Mouse (Mus musculus) midbrain, embryonic 16.5 days (tissue): ENCODE measurements around the gene Dcst2. TPM values are rescaled to one million over a fixed set of nuclear protein-coding genes. Genes with fewer than 3 reads are reported as not detected.

ENCODE experiments used
- ATAC-seq: fragments of 200-750 bp; cut with Nextera tagmentation; 2 replicates; pipeline ENCODE4 v1.8.0; 2017; ENCODE audit warnings: moderate TSS enrichment
- H3K27ac ChIP-seq: fragments of 300-500 bp; sonication (generic); 2 replicates; pipeline ENCODE4 v1.5.1; 2014; ENCODE audit warnings: mild to moderate bottlenecking, low read length, mixed read lengths
- H3K27me3 ChIP-seq: fragments of 300-500 bp; sonication (generic); 2 replicates; pipeline ENCODE4 v1.6.1; 2014; ENCODE audit warnings: low read depth, low read length, mixed read lengths; ENCODE audit not compliant: control insufficient read depth, insufficient read depth
- H3K36me3 ChIP-seq: fragments of 300-500 bp; sonication (generic); 2 replicates; pipeline ENCODE4 v1.6.1; 2014; ENCODE audit warnings: mild to moderate bottlenecking, low read length, moderate library complexity, mixed read lengths; ENCODE audit not compliant: control insufficient read depth, insufficient read depth
- H3K4me1 ChIP-seq: fragments of 300-500 bp; sonication (generic); 2 replicates; pipeline ENCODE4 v1.6.1; 2014; ENCODE audit warnings: mild to moderate bottlenecking, low read length, mixed read lengths; ENCODE audit not compliant: control insufficient read depth, insufficient read depth
- H3K4me2 ChIP-seq: fragments of 300-500 bp; sonication (generic); 2 replicates; pipeline ENCODE4 v1.6.1; 2014; ENCODE audit warnings: mild to moderate bottlenecking, low read length, mixed read lengths
- H3K4me3 ChIP-seq: fragments of 300-500 bp; sonication (generic); 2 replicates; pipeline ENCODE4 v1.5.1; 2014; ENCODE audit warnings: low read depth, mild to moderate bottlenecking, low read length, moderate library complexity, mixed read lengths
- H3K9ac ChIP-seq: fragments of 300-500 bp; sonication (generic); 2 replicates; pipeline ENCODE4 v1.6.1; 2014; ENCODE audit warnings: low read depth, low read length, mixed read lengths
- H3K9me3 ChIP-seq: fragments of 300-500 bp; sonication (generic); replicated peaks from 2 replicates; pipeline ENCODE4 v1.6.1; 2014; ENCODE audit warnings: mild to moderate bottlenecking, low read length, mixed read lengths; ENCODE audit not compliant: control insufficient read depth, poor library complexity, severe bottlenecking
- WGBS: fragments of 180-500 bp; shearing (Covaris S2); extraction: QIAGEN DNeasy Blood & Tissue Kit; methylation state at CpG from one replicate; pipeline ENCODE4 v1.1.7; 2014; 5-methylcytosine and 5-hydroxymethylcytosine counted together
- polyA plus RNA-seq: library from polyadenylated mRNA; unstranded; fragments of >200 nt; fragmentation: Nextera tagmentation; extraction: Ambion mirVana; gene quantifications from 2 replicates; pipeline ENCODE4 v1.2.1, GENCODE M21; 2015

Gene Dcst2
- polyA plus RNA-seq, 1 experiment from 2014 or later = 0.25 TPM

DNA sequence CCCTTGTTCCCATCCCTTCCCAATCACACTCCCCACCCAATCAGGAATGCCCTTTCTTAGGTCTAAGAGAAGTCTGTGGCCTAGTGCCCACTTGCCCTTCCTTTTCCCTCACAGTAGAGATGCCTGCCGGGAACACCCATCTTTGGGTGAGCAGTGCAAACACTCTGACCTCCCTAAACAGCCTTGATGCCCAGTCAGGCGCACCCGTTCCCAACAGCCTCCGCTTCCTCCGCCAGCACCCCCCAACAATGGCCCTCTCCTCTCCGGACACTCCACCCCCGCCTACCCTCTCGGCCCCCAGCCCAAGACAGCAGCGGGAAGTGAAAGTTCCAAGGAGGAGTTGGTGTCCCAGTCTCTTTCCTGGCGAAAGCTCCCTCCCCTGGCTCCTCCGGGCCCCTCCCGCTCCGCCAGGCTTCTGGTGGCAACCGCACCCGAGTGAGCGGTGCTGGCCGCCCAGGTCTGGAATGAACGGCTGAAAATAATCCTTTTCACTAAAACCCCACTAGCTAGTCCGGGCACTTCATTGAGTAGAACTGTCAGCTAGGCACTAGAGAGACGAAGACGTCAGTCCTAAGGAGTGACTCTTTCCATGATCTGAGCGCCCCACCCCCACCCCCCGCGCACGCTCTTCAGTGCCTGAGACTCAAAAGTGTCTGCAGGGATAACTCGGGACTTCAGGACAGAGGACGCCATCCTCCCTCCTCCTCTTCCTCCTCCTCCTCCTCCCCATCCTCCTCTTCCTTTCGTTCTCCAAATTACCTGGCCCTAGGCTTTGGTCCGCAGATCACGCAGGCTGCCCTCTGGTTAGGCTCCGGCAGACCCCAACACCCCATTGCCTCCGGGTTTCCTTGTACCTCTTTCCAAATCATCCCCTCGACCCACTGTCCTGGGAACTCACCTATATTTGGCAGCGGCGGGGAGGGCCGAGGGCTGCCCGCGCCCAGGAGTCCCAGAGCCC, 12.6 kb upstream of the Dcst2 start:
- under 1% methylated on average over 38 of the region's 38 CpGs for WGBS
- ATAC-seq = peak; percentile 52
- Histone ChIP-seq H3K4me2 (peak overlapping the region; percentile 93), H3K27ac (peak overlapping the region; percentile 81), H3K4me1 (peaks cover 14% of the 10 kb centered on the region; the same call in 1 of the 2 replicates), H3K9me3 (no peaks in the 10 kb centered on the region), H3K9ac (peak overlapping the region; percentile 82), H3K4me3 (peak overlapping the region; percentile 65), H3K27me3 (peaks cover 3% of the 10 kb centered on the region; the same call in 1 of the 2 replicates), H3K36me3 (no peaks in the 10 kb centered on the region)

- no peaks in the 10 kb centered on the region for H3K36me3 ChIP-seq
- peak within 1 kb of the TSS; percentile 65 for H3K4me3 ChIP-seq
- H3K27me3 ChIP-seq = peaks cover 3% of the 10 kb centered on the region; the same call in 1 of the 2 replicates
- ATAC-seq = peak; percentile 95
- 1% methylated on average over 47 of the region's 59 CpGs for WGBS
- H3K4me2 ChIP-seq = peak within 1 kb of the TSS; percentile 93
- peak within 1 kb of the TSS; percentile 81 for H3K27ac ChIP-seq
- peak within 1 kb of the TSS; percentile 82 for H3K9ac ChIP-seq
- H3K4me1 ChIP-seq = peaks cover 14% of the 10 kb centered on the region; the same call in 1 of the 2 replicates
- no peaks in the 10 kb centered on the region for H3K9me3 ChIP-seq
These were observed 11.8 kb upstream of the Dcst2 start, which contains the start of gene Adam15 for GRCm38 (mm10) chr3:89349869-89350501. Adam15 (minus strand) TSS chr3:89349996.

DNA sequence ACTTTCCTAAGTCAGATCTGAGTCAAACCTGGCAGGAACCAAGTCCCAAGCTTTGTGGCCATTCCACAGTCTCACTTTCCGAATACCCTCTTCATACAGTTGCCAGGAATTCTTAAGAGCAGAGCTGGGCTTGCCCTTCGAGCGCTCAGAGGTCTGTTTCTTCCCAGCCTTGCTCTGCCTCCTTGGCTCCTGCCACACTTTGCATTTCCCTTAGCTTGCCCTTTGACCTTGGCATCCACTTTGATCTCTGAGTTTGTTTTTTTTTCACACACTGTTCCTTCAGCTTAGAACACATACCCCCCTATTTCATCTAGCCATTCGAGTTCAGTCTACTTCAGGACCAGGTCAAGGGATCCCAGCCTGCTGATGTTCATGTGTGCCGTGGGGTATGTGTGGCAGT, 10.5 kb upstream of the Dcst2 start:
- Histone ChIP-seq H3K4me2 (no peak overlapping the region), H3K27ac (no peak overlapping the region), H3K27me3 (peaks cover 3% of the 10 kb centered on the region; the same call in 1 of the 2 replicates), H3K4me1 (peaks cover 14% of the 10 kb centered on the region; the same call in 1 of the 2 replicates), H3K9me3 (no peaks in the 10 kb centered on the region), H3K36me3 (no peaks in the 10 kb centered on the region), H3K9ac (no peak overlapping the region), H3K4me3 (no peak overlapping the region)
- no peak for ATAC-seq
- WGBS = 71% methylated on average over 5 of the region's 5 CpGs

GRCm38 (mm10) chr3:89354816-89355511, 6.8 kb upstream of the Dcst2 start:
- Histone ChIP-seq H3K27ac (no peak overlapping the region), H3K4me1 (peaks cover 8% of the 10 kb centered on the region; the same call in 1 of the 2 replicates), H3K4me3 (no peak overlapping the region), H3K4me2 (no peak overlapping the region), H3K36me3 (no peaks in the 10 kb centered on the region), H3K9me3 (no peaks in the 10 kb centered on the region), H3K9ac (no peak overlapping the region), H3K27me3 (peaks cover 3% of the 10 kb centered on the region; the same call in 1 of the 2 replicates)
- ATAC-seq = no peak
- 20% methylated on average over 5 of the region's 5 CpGs for WGBS

DNA sequence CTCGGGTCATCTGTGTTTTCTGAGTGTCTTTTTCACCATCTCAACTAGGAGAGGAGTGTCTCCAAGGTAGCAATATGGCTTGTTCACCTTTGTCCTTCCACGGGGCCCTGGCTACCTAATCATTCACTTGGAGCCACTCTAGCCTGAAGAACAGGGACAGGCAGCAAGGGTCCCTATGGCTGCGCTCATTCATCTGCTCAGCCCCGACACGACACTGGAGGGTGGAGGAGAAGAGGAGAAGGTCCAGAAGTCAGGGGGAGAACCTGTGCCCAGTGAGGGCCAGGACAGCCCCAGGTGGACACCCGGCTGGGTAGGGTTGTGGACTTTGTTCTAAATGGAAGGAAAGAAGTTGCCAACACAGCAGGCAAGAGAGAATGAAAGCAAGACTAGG, 6.3 kb upstream of the Dcst2 start:
- H3K9me3 ChIP-seq = no peaks in the 10 kb centered on the region
- ATAC-seq = no peak
- peaks cover 6% of the 10 kb centered on the region; the same call in 1 of the 2 replicates for H3K4me1 ChIP-seq
- no peak overlapping the region for H3K4me3 ChIP-seq
- H3K27me3 ChIP-seq = peaks cover 3% of the 10 kb centered on the region; the same call in 1 of the 2 replicates
- H3K36me3 ChIP-seq = no peaks in the 10 kb centered on the region
- H3K27ac ChIP-seq = no peak overlapping the region
- H3K9ac ChIP-seq = no peak overlapping the region
- WGBS = 82% methylated on average over 6 of the region's 6 CpGs
- no peak overlapping the region for H3K4me2 ChIP-seq

GRCm38 (mm10) chr3:89356029-89356428, 5.7 kb upstream of the Dcst2 start:
- 73% methylated on average over 9 of the region's 9 CpGs for WGBS
- ATAC-seq = no peak
- H3K4me1 ChIP-seq = 0 out of 2 replicates have a peak, but pooled peaks cover 3% of the 10 kb centered on the region

GRCm38 (mm10) chr3:89359630-89360029, 2.1 kb upstream of the Dcst2 start:
- no peak for ATAC-seq
- H3K27me3 ChIP-seq = no peaks in the 10 kb centered on the region
- H3K36me3 ChIP-seq = no peaks in the 10 kb centered on the region
- H3K9ac ChIP-seq = no peak overlapping the region
- no peak overlapping the region for H3K27ac ChIP-seq
- H3K4me1 ChIP-seq = no peaks in the 10 kb centered on the region
- no peaks in the 10 kb centered on the region for H3K9me3 ChIP-seq
- WGBS = 69% methylated on average over 6 of the region's 6 CpGs
- no peak overlapping the region for H3K4me2 ChIP-seq
- no peak overlapping the region for H3K4me3 ChIP-seq

More at GRCm38 (mm10) chr3:89356029-89356428, 5.7 kb upstream of the Dcst2 start:
- H3K27me3 ChIP-seq = peaks cover 3% of the 10 kb centered on the region; the same call in 1 of the 2 replicates
- H3K36me3 ChIP-seq = no peaks in the 10 kb centered on the region
- no peak overlapping the region for H3K27ac ChIP-seq
- H3K4me2 ChIP-seq = no peak overlapping the region
- no peak overlapping the region for H3K4me3 ChIP-seq
- H3K9me3 ChIP-seq = no peaks in the 10 kb centered on the region
- no peak overlapping the region for H3K9ac ChIP-seq

DNA sequence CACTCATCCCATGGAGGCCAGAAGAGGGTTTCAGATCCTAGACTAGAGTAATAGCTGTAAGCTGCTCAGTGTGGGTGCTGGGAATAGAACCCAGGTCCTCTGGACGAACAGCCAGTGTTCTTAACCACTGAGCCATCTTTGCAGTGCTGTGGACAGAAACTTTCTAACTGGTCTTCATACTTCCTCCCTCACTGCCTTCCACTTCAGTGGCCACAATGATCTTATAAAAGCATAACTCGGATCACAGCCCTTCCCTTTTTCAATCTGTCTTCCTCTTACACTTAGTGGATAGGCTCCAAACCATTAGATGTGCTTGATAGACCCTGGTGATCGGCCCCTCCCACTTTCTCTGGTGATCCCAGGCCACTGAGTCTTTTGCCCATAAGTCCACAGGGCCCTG, 1.5 kb upstream of the Dcst2 start:
- H3K36me3 ChIP-seq = no peaks in the 10 kb centered on the region
- H3K9me3 ChIP-seq = no peaks in the 10 kb centered on the region
- H3K27me3 ChIP-seq = no peaks in the 10 kb centered on the region
- no peak overlapping the region for H3K4me2 ChIP-seq
- H3K4me1 ChIP-seq = no peaks in the 10 kb centered on the region
- ATAC-seq = no peak
- no peak overlapping the region for H3K9ac ChIP-seq
- no peak overlapping the region for H3K4me3 ChIP-seq
- WGBS = 81% methylated on average over 3 of the region's 3 CpGs
- no peak overlapping the region for H3K27ac ChIP-seq
